Mouse (Mus musculus) NIH3T3 (cell line): ENCODE measurements around the gene Fgfr1op2.
"Not testable (repeated sequence)": the region's sequence is repeated elsewhere in the genome, so short reads cannot be mapped to it uniquely, and the experiment has no call there.

ENCODE experiments used
- DNase-seq: peaks from one replicate; pipeline ENCODE4 v3.0.0-alpha.2; 2012; ENCODE audit warnings: low read depth

The Fgfr1op2 gene

GRCm38 (mm10) chr6:146576903-146577302 is at the start of gene Fgfr1op2:
TSS of gene Fgfr1op2 (plus strand) at chr6:146577203.
- DNase-seq: peak; percentile 11

- DNase-seq: peak; percentile 81
These were observed 49.5 kb upstream of the Fgfr1op2 start for GRCm38 (mm10) chr6:146527537-146527936.

GRCm38 (mm10) chr6:146530363-146530762 is 46.6 kb upstream of the Fgfr1op2 start:
- no peak for DNase-seq

- no peak for DNase-seq
These were observed 46.2 kb upstream of the Fgfr1op2 start for GRCm38 (mm10) chr6:146530769-146531168.

- DNase-seq: no peak
These were observed 43.9 kb upstream of the Fgfr1op2 start for GRCm38 (mm10) chr6:146533146-146533545.

- no peak for DNase-seq
These were observed 41.5 kb upstream of the Fgfr1op2 start for GRCm38 (mm10) chr6:146535501-146535900.

GRCm38 (mm10) chr6:146537111-146537510 is 39.9 kb upstream of the Fgfr1op2 start:
- DNase-seq: no peak

GRCm38 (mm10) chr6:146538071-146538470 is 38.9 kb upstream of the Fgfr1op2 start:
- no peak for DNase-seq

GRCm38 (mm10) chr6:146538661-146539060 is 38.3 kb upstream of the Fgfr1op2 start:
- peak; percentile 40 for DNase-seq

GRCm38 (mm10) chr6:146540386-146540785 is 36.6 kb upstream of the Fgfr1op2 start:
- no peak for DNase-seq

GRCm38 (mm10) chr6:146544622-146545021 is 32.4 kb upstream of the Fgfr1op2 start:
- DNase-seq: peak; percentile 52

GRCm38 (mm10) chr6:146545289-146545865 is 31.6 kb upstream of the Fgfr1op2 start:
- DNase-seq: no peak

- DNase-seq: no peak
These were observed 26.6 kb upstream of the Fgfr1op2 start for GRCm38 (mm10) chr6:146550421-146550820.

GRCm38 (mm10) chr6:146551326-146551725 is 25.7 kb upstream of the Fgfr1op2 start:
- DNase-seq: no peak

GRCm38 (mm10) chr6:146562461-146562860 is 14.5 kb upstream of the Fgfr1op2 start:
- not testable (repeated sequence) for DNase-seq

GRCm38 (mm10) chr6:146572073-146572472 is 4.9 kb upstream of the Fgfr1op2 start:
- no peak for DNase-seq

- DNase-seq: peak; percentile 100
These were observed 507 bp downstream of the Fgfr1op2 start, which contains the start of gene Ints13 for GRCm38 (mm10) chr6:146577310-146578109. TSS of gene Ints13 (minus strand) at chr6:146577835.

GRCm38 (mm10) chr6:146578111-146578531 is 1.1 kb downstream of the Fgfr1op2 start:
- DNase-seq: no peak

- DNase-seq: no peak
These were observed 1.6 kb downstream of the Fgfr1op2 start for GRCm38 (mm10) chr6:146578586-146578985.

- DNase-seq: no peak
These were observed 3.5 kb downstream of the Fgfr1op2 start for GRCm38 (mm10) chr6:146580381-146580926.

GRCm38 (mm10) chr6:146583366-146584046 is 6.5 kb downstream of the Fgfr1op2 start:
- no peak for DNase-seq

- no peak for DNase-seq
These were observed 8.1 kb downstream of the Fgfr1op2 start for GRCm38 (mm10) chr6:146585134-146585533.
